Mouse (Mus musculus): Measurements from ENCODE around the gene Nol9. TPM values are rescaled to one million over a fixed set of nuclear protein-coding genes. Genes with fewer than 3 reads are reported as not detected.

Gene Nol9
- polyA plus RNA-seq, 1 experiment = 8.0 TPM

DNA sequence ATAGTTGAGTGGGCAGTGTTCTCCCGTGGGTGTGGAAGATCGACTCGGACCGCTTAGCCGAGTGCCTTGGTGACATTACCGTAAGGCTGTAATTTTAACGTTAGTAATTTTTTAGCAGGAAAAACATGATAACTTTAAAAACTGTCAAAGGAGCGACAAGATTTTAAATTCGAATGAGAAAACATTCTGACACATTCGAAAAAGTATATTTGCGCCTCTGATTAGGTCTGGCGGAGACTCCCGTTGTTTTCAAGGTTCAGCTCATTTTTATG lies 42.2 kb upstream of the Nol9 start:
- Histone ChIP-seq H3K27me3 (ENCODE audit: control insufficient read depth, insufficient read depth, low read length) (no peaks in the 10 kb centered on the region), H3K36me3 (ENCODE audit: control insufficient read depth, insufficient read depth, low read length) (no peaks in the 10 kb centered on the region), H3K27ac (ENCODE audit: control insufficient read depth, insufficient read depth, low read depth, low read length) (peak overlapping the region; percentile 94), H3K4me1 (ENCODE audit: control insufficient read depth, insufficient read depth, low read length) (peaks cover 4% of the 10 kb centered on the region), H3K4me3 (ENCODE audit: control insufficient read depth, low read depth, low read length) (peak overlapping the region; percentile 98)
- no peak for TF ChIP-seq CTCF (IDR thresholded peaks at IDR 0.05; ENCODE audit: control insufficient read depth, insufficient read depth, insufficient replicate concordance, low read depth, low read length)
- no peak for TF ChIP-seq POLR2A (IDR thresholded peaks at IDR 0.05; ENCODE audit: control insufficient read depth, low read depth, low read length)

DNA sequence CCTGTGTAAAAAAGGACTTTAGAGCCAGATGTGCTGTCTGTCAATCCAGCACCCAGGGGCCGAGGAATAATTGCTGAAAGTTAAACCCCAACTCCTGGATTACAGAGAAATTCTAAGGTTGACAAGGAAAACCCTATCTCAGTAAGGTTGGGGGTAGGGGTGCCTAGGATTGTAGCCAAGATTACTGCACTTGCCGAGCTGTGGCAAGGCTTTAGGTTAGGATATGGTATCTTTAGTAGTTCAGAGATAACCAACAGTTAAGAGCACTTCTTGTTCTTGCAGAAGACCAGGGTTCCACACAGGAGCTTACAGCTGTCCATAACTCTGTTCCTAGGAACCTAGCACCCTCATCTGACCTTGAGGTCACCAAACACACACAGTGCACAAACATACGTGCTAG lies 41.4 kb upstream of the Nol9 start:
- TF ChIP-seq CTCF (IDR thresholded peaks at IDR 0.05; ENCODE audit: control insufficient read depth, insufficient read depth, insufficient replicate concordance, low read depth, low read length) (no peak), POLR2A (IDR thresholded peaks at IDR 0.05; ENCODE audit: control insufficient read depth, low read depth, low read length) (no peak)
- H3K4me1 ChIP-seq (ENCODE audit: control insufficient read depth, insufficient read depth, low read length) = no peaks in the 10 kb centered on the region; the same call in 1 of the 2 replicates
- H3K27ac ChIP-seq (ENCODE audit: control insufficient read depth, insufficient read depth, low read depth, low read length) = no peak overlapping the region
- peak overlapping the region; percentile 98; the same call in 1 of the 2 replicates for H3K4me3 ChIP-seq (ENCODE audit: control insufficient read depth, low read depth, low read length)
- no peaks in the 10 kb centered on the region for H3K27me3 ChIP-seq (ENCODE audit: control insufficient read depth, insufficient read depth, low read length)
- no peaks in the 10 kb centered on the region for H3K36me3 ChIP-seq (ENCODE audit: control insufficient read depth, insufficient read depth, low read length)

GRCm38 (mm10) chr4:151999481-151999880 lies 39.6 kb upstream of the Nol9 start:
- H3K4me3 ChIP-seq (ENCODE audit: control insufficient read depth, low read depth, low read length) = no peak overlapping the region
- TF ChIP-seq POLR2A (IDR thresholded peaks at IDR 0.05; ENCODE audit: control insufficient read depth, low read depth, low read length) = no peak
- no peak for TF ChIP-seq CTCF (IDR thresholded peaks at IDR 0.05; ENCODE audit: control insufficient read depth, insufficient read depth, insufficient replicate concordance, low read depth, low read length)
- no peaks in the 10 kb centered on the region; the same call in 1 of the 2 replicates for H3K4me1 ChIP-seq (ENCODE audit: control insufficient read depth, insufficient read depth, low read length)
- H3K27ac ChIP-seq (ENCODE audit: control insufficient read depth, insufficient read depth, low read depth, low read length) = no peak overlapping the region
- no peaks in the 10 kb centered on the region for H3K36me3 ChIP-seq (ENCODE audit: control insufficient read depth, insufficient read depth, low read length)
- no peaks in the 10 kb centered on the region for H3K27me3 ChIP-seq (ENCODE audit: control insufficient read depth, insufficient read depth, low read length)

DNA sequence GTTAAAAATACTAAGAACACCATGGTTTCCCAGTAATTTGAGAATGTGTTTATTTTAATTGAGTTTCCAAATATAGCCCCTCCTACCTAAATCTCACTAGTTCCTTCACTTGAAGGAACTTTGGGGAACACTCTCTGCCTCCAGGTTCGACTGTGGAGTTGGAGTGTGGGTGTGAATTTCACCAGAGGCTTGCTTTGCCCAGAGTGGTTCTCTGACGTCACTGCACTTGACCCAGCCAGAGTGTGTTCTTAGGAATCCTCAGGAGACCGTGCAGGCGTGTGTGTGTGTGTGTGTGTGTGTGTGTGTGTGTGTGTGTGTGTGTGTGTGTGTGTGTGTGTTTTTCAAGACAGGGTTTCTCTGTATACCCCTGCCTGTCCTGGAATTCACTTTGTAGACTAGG lies 38.2 kb upstream of the Nol9 start:
- no peaks in the 10 kb centered on the region for H3K36me3 ChIP-seq (ENCODE audit: control insufficient read depth, insufficient read depth, low read length)
- H3K27me3 ChIP-seq (ENCODE audit: control insufficient read depth, insufficient read depth, low read length) = no peaks in the 10 kb centered on the region
- TF ChIP-seq CTCF (IDR thresholded peaks at IDR 0.05; ENCODE audit: control insufficient read depth, insufficient read depth, insufficient replicate concordance, low read depth, low read length) (no peak), POLR2A (IDR thresholded peaks at IDR 0.05; ENCODE audit: control insufficient read depth, low read depth, low read length) (no peak)
- no peak overlapping the region for H3K4me3 ChIP-seq (ENCODE audit: control insufficient read depth, low read depth, low read length)
- no peak overlapping the region for H3K27ac ChIP-seq (ENCODE audit: control insufficient read depth, insufficient read depth, low read depth, low read length)
- no peaks in the 10 kb centered on the region for H3K4me1 ChIP-seq (ENCODE audit: control insufficient read depth, insufficient read depth, low read length)

GRCm38 (mm10) chr4:152001335-152001734 lies 37.8 kb upstream of the Nol9 start:
- H3K4me1 ChIP-seq (ENCODE audit: control insufficient read depth, insufficient read depth, low read length) = no peaks in the 10 kb centered on the region
- no peak for TF ChIP-seq POLR2A (IDR thresholded peaks at IDR 0.05; ENCODE audit: control insufficient read depth, low read depth, low read length)
- no peak for TF ChIP-seq CTCF (IDR thresholded peaks at IDR 0.05; ENCODE audit: control insufficient read depth, insufficient read depth, insufficient replicate concordance, low read depth, low read length)
- no peak overlapping the region for H3K4me3 ChIP-seq (ENCODE audit: control insufficient read depth, low read depth, low read length)
- no peaks in the 10 kb centered on the region for H3K27me3 ChIP-seq (ENCODE audit: control insufficient read depth, insufficient read depth, low read length)
- H3K27ac ChIP-seq (ENCODE audit: control insufficient read depth, insufficient read depth, low read depth, low read length) = no peak overlapping the region
- no peaks in the 10 kb centered on the region for H3K36me3 ChIP-seq (ENCODE audit: control insufficient read depth, insufficient read depth, low read length)

GRCm38 (mm10) chr4:152002063-152002462 lies 37.1 kb upstream of the Nol9 start:
- no peak for TF ChIP-seq CTCF (IDR thresholded peaks at IDR 0.05; ENCODE audit: control insufficient read depth, insufficient read depth, insufficient replicate concordance, low read depth, low read length)
- Histone ChIP-seq H3K4me3 (ENCODE audit: control insufficient read depth, low read depth, low read length) (no peak overlapping the region), H3K27ac (ENCODE audit: control insufficient read depth, insufficient read depth, low read depth, low read length) (no peak overlapping the region), H3K36me3 (ENCODE audit: control insufficient read depth, insufficient read depth, low read length) (no peaks in the 10 kb centered on the region), H3K4me1 (ENCODE audit: control insufficient read depth, insufficient read depth, low read length) (no peaks in the 10 kb centered on the region), H3K27me3 (ENCODE audit: control insufficient read depth, insufficient read depth, low read length) (no peaks in the 10 kb centered on the region)

- H3K27me3 ChIP-seq (ENCODE audit: control insufficient read depth, insufficient read depth, low read length) = no peaks in the 10 kb centered on the region
- H3K4me3 ChIP-seq (ENCODE audit: control insufficient read depth, low read depth, low read length) = no peak overlapping the region
- H3K36me3 ChIP-seq (ENCODE audit: control insufficient read depth, insufficient read depth, low read length) = no peaks in the 10 kb centered on the region
- TF ChIP-seq CTCF (IDR thresholded peaks at IDR 0.05; ENCODE audit: control insufficient read depth, insufficient read depth, insufficient replicate concordance, low read depth, low read length) = no peak
- no peak for TF ChIP-seq POLR2A (IDR thresholded peaks at IDR 0.05; ENCODE audit: control insufficient read depth, low read depth, low read length)
- H3K4me1 ChIP-seq (ENCODE audit: control insufficient read depth, insufficient read depth, low read length) = peaks cover 21% of the 10 kb centered on the region
- H3K27ac ChIP-seq (ENCODE audit: control insufficient read depth, insufficient read depth, low read depth, low read length) = no peak overlapping the region
Measured at GRCm38 (mm10) chr4:152006137-152006536, 33.0 kb upstream of the Nol9 start.

GRCm38 (mm10) chr4:152006812-152007211 lies 32.3 kb upstream of the Nol9 start:
- Histone ChIP-seq H3K4me3 (ENCODE audit: control insufficient read depth, low read depth, low read length) (no peak overlapping the region), H3K4me1 (ENCODE audit: control insufficient read depth, insufficient read depth, low read length) (peaks cover 21% of the 10 kb centered on the region)
- TF ChIP-seq CTCF (IDR thresholded peaks at IDR 0.05; ENCODE audit: control insufficient read depth, insufficient read depth, insufficient replicate concordance, low read depth, low read length) (no peak), POLR2A (IDR thresholded peaks at IDR 0.05; ENCODE audit: control insufficient read depth, low read depth, low read length) (no peak)

More at GRCm38 (mm10) chr4:152006812-152007211, 32.3 kb upstream of the Nol9 start:
- Histone ChIP-seq H3K36me3 (ENCODE audit: control insufficient read depth, insufficient read depth, low read length) (no peaks in the 10 kb centered on the region), H3K27ac (ENCODE audit: control insufficient read depth, insufficient read depth, low read depth, low read length) (no peak overlapping the region), H3K27me3 (ENCODE audit: control insufficient read depth, insufficient read depth, low read length) (no peaks in the 10 kb centered on the region)

All from testis, adult 2 months (tissue).